Mouse (Mus musculus): ENCODE measurements at regions not wholly inside any gene's neighbourhood (a gene's known extent, or its start where the extent isn't known, plus 50 kb on each side); places are given as distances from the start of the nearest gene placed in this dataset.

DNA sequence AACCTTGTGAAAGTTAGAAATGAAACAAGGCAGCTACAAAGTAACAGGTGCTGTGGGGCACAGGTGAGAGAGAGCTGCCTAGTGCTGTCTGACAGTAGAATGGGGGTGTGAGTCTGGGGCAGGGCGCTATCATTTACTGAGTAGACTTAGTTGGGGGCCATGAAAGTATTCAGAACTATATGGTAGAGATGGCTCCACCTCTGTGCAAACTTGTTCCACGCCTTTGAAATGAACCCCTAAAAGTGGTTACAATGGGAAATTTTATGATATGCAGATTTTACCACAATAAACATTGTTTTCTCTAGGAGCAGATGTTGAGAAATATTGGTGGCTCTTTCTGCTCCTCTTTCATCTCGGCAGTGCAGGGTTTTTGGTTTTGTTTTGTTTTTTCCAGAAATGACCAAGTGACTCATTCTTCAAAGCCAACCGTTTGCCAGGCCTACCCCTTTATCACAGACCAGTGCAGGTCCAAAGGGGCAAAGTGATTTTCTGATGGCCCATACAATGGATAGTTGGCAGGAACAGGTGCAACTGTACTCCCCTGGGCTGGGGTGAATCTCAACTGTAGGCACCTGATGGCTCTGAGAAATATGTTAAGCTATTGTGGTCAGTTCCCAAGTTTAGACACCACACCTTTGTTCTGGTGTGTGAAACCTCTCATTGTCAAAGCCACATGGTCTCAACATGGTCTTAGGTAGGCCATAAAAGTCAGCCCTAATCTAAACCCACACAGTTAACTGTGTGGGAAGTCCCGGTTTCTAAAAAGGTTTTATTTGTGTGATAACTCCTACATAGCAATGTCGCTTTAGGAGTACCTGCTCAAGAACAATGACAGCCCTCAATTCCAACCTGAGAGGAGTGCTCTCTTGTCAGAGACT lies 77.2 kb downstream of the Ets2 start:
- no peak overlapping the region for H3K27ac ChIP-seq (replicated peaks; ENCODE audit: insufficient read depth, low read depth, low read length)

GRCm38 (mm10) chr16:95778173-95778572 lies 76.3 kb downstream of the Ets2 start:
- Histone ChIP-seq H3K27me3 (ENCODE audit: control insufficient read depth, insufficient read depth, low read length) (no peaks in the 10 kb centered on the region), H3K79me2 (ENCODE audit: control insufficient read depth, insufficient read depth, low read length) (no peaks in the 10 kb centered on the region), H3K9ac (ENCODE audit: low read depth, low read length) (no peak overlapping the region), H3K36me3 (ENCODE audit: control insufficient read depth, insufficient read depth, low read length) (no peaks in the 10 kb centered on the region), H3K4me3 (ENCODE audit: insufficient read depth, low read depth, low read length) (no peak overlapping the region), H3K4me1 (ENCODE audit: control insufficient read depth, insufficient read depth, low read length) (no peaks in the 10 kb centered on the region), H3K27ac (replicated peaks; ENCODE audit: insufficient read depth, low read depth, low read length) (no peak overlapping the region)
- TF ChIP-seq POLR2A (IDR thresholded peaks at IDR 0.05; ENCODE audit: extremely low read depth, insufficient read depth, low read length) (no peak), CTCF (IDR thresholded peaks at IDR 0.05; ENCODE audit: low read depth, low read length) (no peak)
- no peak for DNase-seq (ENCODE audit: extremely low read depth, low read depth, low spot score)
- 83% methylated on average over 4 of the region's 4 CpGs for WGBS

More for the DNA sequence above, 77.2 kb downstream of the Ets2 start:
- TF ChIP-seq CTCF (IDR thresholded peaks at IDR 0.05; ENCODE audit: low read depth, low read length), result no peak
- TF ChIP-seq POLR2A (IDR thresholded peaks at IDR 0.05; ENCODE audit: extremely low read depth, insufficient read depth, low read length), result no peak
- Histone ChIP-seq H3K9ac (ENCODE audit: low read depth, low read length) (no peak overlapping the region), H3K4me3 (ENCODE audit: insufficient read depth, low read depth, low read length) (no peak overlapping the region), H3K4me1 (ENCODE audit: control insufficient read depth, insufficient read depth, low read length) (no peaks in the 10 kb centered on the region), H3K36me3 (ENCODE audit: control insufficient read depth, insufficient read depth, low read length) (no peaks in the 10 kb centered on the region), H3K79me2 (ENCODE audit: control insufficient read depth, insufficient read depth, low read length) (no peaks in the 10 kb centered on the region), H3K27me3 (ENCODE audit: control insufficient read depth, insufficient read depth, low read length) (no peaks in the 10 kb centered on the region)
- no peak for DNase-seq (ENCODE audit: extremely low read depth, low read depth, low spot score)
- 83% methylated on average over 6 of the region's 6 CpGs for WGBS

DNA sequence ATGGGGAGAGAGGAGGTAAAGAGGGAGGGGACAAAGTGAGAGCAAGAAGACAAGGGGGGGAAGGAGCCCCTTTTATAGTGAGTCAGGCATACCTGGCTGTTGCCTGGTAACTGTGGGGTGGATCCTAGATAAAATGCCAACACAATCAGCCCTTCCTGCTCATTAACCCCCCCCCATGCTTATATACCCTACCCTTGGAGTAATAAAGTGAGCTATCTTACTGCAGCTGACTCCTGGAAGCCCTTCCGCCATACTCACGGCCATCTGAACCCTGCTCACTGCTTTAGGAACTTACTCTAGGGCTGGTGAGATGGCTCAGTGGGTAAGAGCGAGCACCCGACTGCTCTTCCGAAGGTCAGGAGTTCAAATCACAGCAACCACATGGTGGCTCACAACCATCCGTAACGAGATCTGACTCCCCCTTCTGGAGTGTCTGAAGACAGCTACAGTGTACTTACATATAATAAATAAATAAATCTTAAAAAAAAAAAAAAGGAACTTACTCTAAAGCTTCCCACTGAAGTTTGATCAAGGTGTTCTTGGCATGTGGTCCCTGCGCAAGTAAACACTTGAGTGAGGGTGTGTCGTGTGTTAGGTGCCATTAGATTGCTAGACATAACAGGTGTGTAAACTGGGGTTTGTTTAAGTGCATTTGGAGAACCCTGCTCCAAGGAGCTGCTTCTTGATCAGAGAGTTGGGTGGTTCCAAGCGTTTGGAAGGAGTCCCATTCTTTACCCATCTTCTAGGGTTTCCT lies 74.9 kb downstream of the Ets2 start:
- H3K79me2 ChIP-seq (ENCODE audit: control insufficient read depth, insufficient read depth, low read length), result no peaks in the 10 kb centered on the region
- no peak for DNase-seq (ENCODE audit: extremely low read depth, low read depth, low spot score)
- WGBS, result 93% methylated on average over 10 of the region's 10 CpGs
- no peak overlapping the region for H3K4me3 ChIP-seq (ENCODE audit: insufficient read depth, low read depth, low read length)
- H3K4me1 ChIP-seq (ENCODE audit: control insufficient read depth, insufficient read depth, low read length), result no peaks in the 10 kb centered on the region
- no peaks in the 10 kb centered on the region for H3K27me3 ChIP-seq (ENCODE audit: control insufficient read depth, insufficient read depth, low read length)
- no peaks in the 10 kb centered on the region for H3K36me3 ChIP-seq (ENCODE audit: control insufficient read depth, insufficient read depth, low read length)
- no peak overlapping the region for H3K27ac ChIP-seq (replicated peaks; ENCODE audit: insufficient read depth, low read depth, low read length)
- TF ChIP-seq POLR2A (IDR thresholded peaks at IDR 0.05; ENCODE audit: extremely low read depth, insufficient read depth, low read length) (no peak), CTCF (IDR thresholded peaks at IDR 0.05; ENCODE audit: low read depth, low read length) (no peak)
- H3K9ac ChIP-seq (ENCODE audit: low read depth, low read length), result no peak overlapping the region

DNA sequence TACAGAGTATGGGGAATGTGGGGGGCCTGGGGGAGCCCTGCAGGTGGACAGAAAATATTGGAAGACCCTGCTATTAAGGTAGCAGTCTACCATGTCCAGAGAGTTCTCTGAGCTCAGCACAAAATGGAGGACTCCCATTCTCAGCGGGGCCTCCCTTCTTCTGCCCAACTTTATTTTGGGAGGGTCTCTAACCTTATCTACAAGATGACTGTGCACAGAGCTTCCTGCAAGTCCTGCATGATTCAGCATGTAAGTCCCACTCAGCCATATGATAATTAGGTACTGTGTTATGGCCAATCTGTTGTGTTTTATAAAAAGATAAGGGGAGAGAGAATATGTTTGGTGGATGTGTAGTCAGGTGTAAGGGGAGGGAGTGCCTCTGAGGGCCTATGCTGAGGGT lies 74.1 kb downstream of the Ets2 start:
- Histone ChIP-seq H3K36me3 (ENCODE audit: control insufficient read depth, insufficient read depth, low read length) (no peaks in the 10 kb centered on the region), H3K4me1 (ENCODE audit: control insufficient read depth, insufficient read depth, low read length) (no peaks in the 10 kb centered on the region), H3K4me3 (ENCODE audit: insufficient read depth, low read depth, low read length) (no peak overlapping the region), H3K79me2 (ENCODE audit: control insufficient read depth, insufficient read depth, low read length) (no peaks in the 10 kb centered on the region), H3K27me3 (ENCODE audit: control insufficient read depth, insufficient read depth, low read length) (no peaks in the 10 kb centered on the region), H3K27ac (replicated peaks; ENCODE audit: insufficient read depth, low read depth, low read length) (no peak overlapping the region), H3K9ac (ENCODE audit: low read depth, low read length) (no peak overlapping the region)
- no peak for DNase-seq (ENCODE audit: extremely low read depth, low read depth, low spot score)
- TF ChIP-seq POLR2A (IDR thresholded peaks at IDR 0.05; ENCODE audit: extremely low read depth, insufficient read depth, low read length), result no peak
- no peak for TF ChIP-seq CTCF (IDR thresholded peaks at IDR 0.05; ENCODE audit: low read depth, low read length)
- 91% methylated on average over 1 of the region's 1 CpGs for WGBS

DNA sequence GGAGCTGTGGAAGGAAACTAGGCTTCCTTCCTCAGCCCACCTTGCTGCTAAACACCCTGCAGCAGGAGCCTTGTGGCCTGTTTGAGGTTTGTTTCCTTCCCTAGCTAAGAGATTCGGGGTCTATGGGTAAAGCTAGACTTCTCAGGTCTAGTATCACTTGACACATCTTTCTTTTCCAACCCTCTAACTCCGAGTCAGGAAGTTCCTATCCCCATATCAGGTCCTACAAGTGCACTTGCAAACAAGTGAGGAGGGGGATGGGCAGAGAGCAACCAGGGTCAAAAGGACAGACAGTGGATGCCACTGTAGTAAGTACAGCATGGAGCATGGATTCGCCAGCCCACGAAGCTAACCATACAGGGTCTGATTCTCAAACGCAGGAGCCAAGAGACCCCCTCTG lies 73.5 kb downstream of the Ets2 start:
- no peaks in the 10 kb centered on the region for H3K4me1 ChIP-seq (ENCODE audit: control insufficient read depth, insufficient read depth, low read length)
- H3K27me3 ChIP-seq (ENCODE audit: control insufficient read depth, insufficient read depth, low read length), result no peaks in the 10 kb centered on the region
- H3K9ac ChIP-seq (ENCODE audit: low read depth, low read length), result no peak overlapping the region
- H3K4me3 ChIP-seq (ENCODE audit: insufficient read depth, low read depth, low read length), result no peak overlapping the region
- H3K79me2 ChIP-seq (ENCODE audit: control insufficient read depth, insufficient read depth, low read length), result no peaks in the 10 kb centered on the region
- no peak overlapping the region for H3K27ac ChIP-seq (replicated peaks; ENCODE audit: insufficient read depth, low read depth, low read length)
- TF ChIP-seq POLR2A (IDR thresholded peaks at IDR 0.05; ENCODE audit: extremely low read depth, insufficient read depth, low read length) (no peak), CTCF (IDR thresholded peaks at IDR 0.05; ENCODE audit: low read depth, low read length) (no peak)
- WGBS, result 77% methylated on average over 5 of the region's 5 CpGs
- DNase-seq (ENCODE audit: extremely low read depth, low read depth, low spot score), result no peak
- H3K36me3 ChIP-seq (ENCODE audit: control insufficient read depth, insufficient read depth, low read length), result no peaks in the 10 kb centered on the region
